Mouse (Mus musculus) C2C12 (cell line): ENCODE measurements around the gene Rpp25.

Source experiments
- CTCF ChIP-seq: IDR thresholded peaks from one replicate; pipeline ENCODE4 v1.5.1; 2011; ENCODE audit not compliant: control insufficient read depth, insufficient read depth, insufficient read length
- MYOD1 ChIP-seq: IDR thresholded peaks from one replicate; pipeline ENCODE4 v1.6.1; 2011; ENCODE audit warnings: low read depth; ENCODE audit not compliant: control insufficient read depth, insufficient read length
- USF1 ChIP-seq: IDR thresholded peaks from one replicate; pipeline ENCODE4 v1.6.1; 2011; ENCODE audit warnings: low read depth, mild to moderate bottlenecking, control low read depth, moderate library complexity

- TF ChIP-seq CTCF = no peak
- TF ChIP-seq MYOD1 = no peak
- TF ChIP-seq USF1 = no peak
Observed at GRCm38 (mm10) chr9:57467271-57467771, 36.5 kb upstream of the Rpp25 start.
